Mouse (Mus musculus): ENCODE measurements around the gene Mtf2. TPM values are rescaled to one million over a fixed set of nuclear protein-coding genes. Genes with fewer than 3 reads are reported as not detected.
A peak's percentile ranks its signal among the peaks of the same experiment; 100 is the strongest.
"Not testable (repeated sequence)": the region's sequence is repeated elsewhere in the genome, so short reads cannot be mapped to it uniquely, and the experiment has no call there.

Mtf2 gene
- total and polyA plus RNA-seq, 2 experiments: 4.3 to 9.8 TPM

DNA sequence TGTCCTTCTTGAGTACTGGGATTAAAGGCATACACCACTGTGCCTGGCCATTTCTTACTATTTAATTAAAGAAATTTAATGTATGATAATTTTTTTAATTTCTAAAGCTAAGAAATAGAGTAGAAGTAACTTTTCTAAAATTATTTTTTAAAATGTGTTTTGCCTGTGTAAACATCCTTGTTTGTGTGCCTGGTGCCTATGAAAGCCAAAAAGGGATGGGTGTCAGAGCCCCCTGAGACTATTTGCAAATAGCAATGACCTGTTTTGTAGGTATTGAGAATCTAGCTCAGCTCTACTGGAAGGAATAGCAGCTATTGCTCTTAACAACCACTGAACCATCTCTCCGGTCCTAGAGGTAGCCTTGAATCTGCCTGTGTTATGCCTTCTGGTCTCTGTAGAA lies 6.8 kb downstream of the Mtf2 start:
- Histone ChIP-seq H3K79me2 (ENCODE audit: control insufficient read depth, insufficient read depth, low read length) (peaks cover 17% of the 10 kb centered on the region), H3K9ac (ENCODE audit: low read depth, low read length) (no peak overlapping the region), H3K4me1 (ENCODE audit: control insufficient read depth, insufficient read depth, low read length) (no peaks in the 10 kb centered on the region; the same call in 1 of the 2 replicates), H3K4me3 (ENCODE audit: insufficient read depth, low read depth, low read length) (no peak overlapping the region), H3K36me3 (ENCODE audit: control insufficient read depth, insufficient read depth, low read length) (peaks cover 14% of the 10 kb centered on the region), H3K27me3 (ENCODE audit: control insufficient read depth, insufficient read depth, low read length) (no peaks in the 10 kb centered on the region), H3K27ac (replicated peaks; ENCODE audit: insufficient read depth, low read depth, low read length) (no peak overlapping the region)
- 98% methylated on average over 1 of the region's 1 CpGs for WGBS
- no peak for DNase-seq (ENCODE audit: extremely low read depth, low read depth, low spot score)
- TF ChIP-seq POLR2A (IDR thresholded peaks at IDR 0.05; ENCODE audit: extremely low read depth, insufficient read depth, low read length): no peak
- no peak for TF ChIP-seq CTCF (IDR thresholded peaks at IDR 0.05; ENCODE audit: low read depth, low read length)

DNA sequence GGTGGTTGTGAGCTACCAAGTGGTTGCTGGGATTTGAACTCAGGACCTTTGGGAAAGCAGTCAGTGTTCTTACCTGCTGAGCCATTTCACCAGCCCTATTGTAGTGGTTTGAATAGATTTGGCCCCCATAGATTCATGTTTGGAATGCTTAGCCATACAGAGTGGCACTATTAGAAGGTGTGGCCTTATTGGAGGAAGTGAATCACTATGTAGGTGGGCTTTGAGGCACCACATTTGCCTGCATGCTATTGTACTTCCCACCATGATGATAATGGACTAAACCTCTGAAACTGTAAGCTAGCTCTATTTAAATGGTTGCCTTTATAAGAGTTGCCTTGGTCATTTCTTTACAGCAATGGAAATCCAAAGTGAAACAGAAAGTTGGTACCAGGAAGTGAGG lies 10.8 kb downstream of the Mtf2 start:
- TF ChIP-seq CTCF (IDR thresholded peaks at IDR 0.05; ENCODE audit: low read depth, low read length) (no peak), POLR2A (IDR thresholded peaks at IDR 0.05; ENCODE audit: extremely low read depth, insufficient read depth, low read length) (no peak)
- Histone ChIP-seq H3K9ac (ENCODE audit: low read depth, low read length) (no peak overlapping the region), H3K36me3 (ENCODE audit: control insufficient read depth, insufficient read depth, low read length) (peaks cover 5% of the 10 kb centered on the region), H3K27ac (replicated peaks; ENCODE audit: insufficient read depth, low read depth, low read length) (no peak overlapping the region), H3K4me3 (ENCODE audit: insufficient read depth, low read depth, low read length) (no peak overlapping the region), H3K27me3 (ENCODE audit: control insufficient read depth, insufficient read depth, low read length) (no peaks in the 10 kb centered on the region), H3K4me1 (ENCODE audit: control insufficient read depth, insufficient read depth, low read length) (no peaks in the 10 kb centered on the region; the same call in 1 of the 2 replicates), H3K79me2 (ENCODE audit: control insufficient read depth, insufficient read depth, low read length) (peaks cover 16% of the 10 kb centered on the region)
- DNase-seq (ENCODE audit: extremely low read depth, low read depth, low spot score): no peak

DNA sequence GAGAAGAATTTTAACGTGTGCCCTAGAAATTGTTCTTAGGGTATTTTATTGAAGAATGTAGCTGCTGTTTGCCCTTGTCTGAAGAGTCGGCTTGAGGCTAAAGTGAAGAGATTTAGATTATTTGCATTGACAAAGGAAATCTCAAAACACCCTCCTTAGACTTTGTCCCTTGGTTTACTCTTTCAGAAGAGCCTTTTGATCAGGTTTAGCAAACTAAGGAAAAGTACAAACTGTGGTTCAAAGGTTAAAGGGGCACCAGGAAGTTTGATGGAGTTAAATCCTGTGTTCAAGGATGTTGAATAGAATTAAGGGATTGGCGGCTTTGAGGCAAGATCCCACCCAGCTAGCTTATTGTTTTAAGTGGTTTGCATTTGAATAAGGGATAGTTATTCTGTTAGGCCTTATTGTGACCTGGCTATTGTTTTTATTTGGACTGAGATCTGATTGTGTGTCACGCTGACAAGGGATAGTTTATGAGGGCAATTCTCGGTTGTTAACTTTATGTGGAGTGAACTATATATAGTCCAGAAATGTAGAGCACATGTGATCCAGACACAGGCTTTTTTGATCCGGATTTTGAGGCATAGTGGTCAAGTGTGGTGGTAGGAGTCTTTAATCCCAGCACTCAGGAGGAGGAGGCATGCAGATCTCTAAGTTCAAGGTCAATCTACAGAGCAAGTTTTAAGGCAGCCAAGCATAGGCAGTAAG lies 11.5 kb downstream of the Mtf2 start:
- peak; percentile 46 for DNase-seq (ENCODE audit: extremely low read depth, low read depth, low spot score)
- Histone ChIP-seq H3K79me2 (ENCODE audit: control insufficient read depth, insufficient read depth, low read length) (peaks cover 16% of the 10 kb centered on the region), H3K36me3 (ENCODE audit: control insufficient read depth, insufficient read depth, low read length) (peaks cover 8% of the 10 kb centered on the region; the same call in 1 of the 2 replicates), H3K9ac (ENCODE audit: low read depth, low read length) (no peak overlapping the region), H3K27ac (replicated peaks; ENCODE audit: insufficient read depth, low read depth, low read length) (no peak overlapping the region), H3K4me3 (ENCODE audit: insufficient read depth, low read depth, low read length) (no peak overlapping the region), H3K4me1 (ENCODE audit: control insufficient read depth, insufficient read depth, low read length) (no peaks in the 10 kb centered on the region; the same call in 1 of the 2 replicates), H3K27me3 (ENCODE audit: control insufficient read depth, insufficient read depth, low read length) (no peaks in the 10 kb centered on the region)
- 82% methylated on average over 6 of the region's 6 CpGs for WGBS
- TF ChIP-seq POLR2A (IDR thresholded peaks at IDR 0.05; ENCODE audit: extremely low read depth, insufficient read depth, low read length) (no peak), CTCF (IDR thresholded peaks at IDR 0.05; ENCODE audit: low read depth, low read length) (no peak)

DNA sequence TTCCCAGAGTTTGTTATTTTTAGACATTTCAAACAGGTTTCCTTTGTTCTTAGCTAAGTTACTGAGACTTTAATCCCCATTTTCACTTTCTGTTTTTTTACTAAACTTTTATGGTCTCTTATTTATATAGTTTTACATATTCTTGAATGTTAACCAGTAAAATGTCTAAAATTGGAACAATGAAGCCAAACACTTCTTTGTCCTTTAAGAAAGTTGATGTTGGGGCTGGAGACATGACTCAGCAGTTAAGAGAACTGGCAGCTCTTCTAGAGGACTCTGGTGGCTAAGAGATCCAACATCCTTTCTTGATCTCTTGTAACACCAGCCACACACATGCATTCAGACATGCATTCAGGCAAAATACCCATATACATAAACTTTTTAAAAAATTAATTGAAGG lies 14.1 kb downstream of the Mtf2 start:
- Histone ChIP-seq H3K4me3 (ENCODE audit: insufficient read depth, low read depth, low read length) (no peak overlapping the region), H3K9ac (ENCODE audit: low read depth, low read length) (no peak overlapping the region), H3K79me2 (ENCODE audit: control insufficient read depth, insufficient read depth, low read length) (peaks cover 10% of the 10 kb centered on the region), H3K27me3 (ENCODE audit: control insufficient read depth, insufficient read depth, low read length) (no peaks in the 10 kb centered on the region), H3K36me3 (ENCODE audit: control insufficient read depth, insufficient read depth, low read length) (peaks cover 3% of the 10 kb centered on the region; the same call in 1 of the 2 replicates), H3K4me1 (ENCODE audit: control insufficient read depth, insufficient read depth, low read length) (no peaks in the 10 kb centered on the region; the same call in 1 of the 2 replicates), H3K27ac (replicated peaks; ENCODE audit: insufficient read depth, low read depth, low read length) (no peak overlapping the region)
- TF ChIP-seq CTCF (IDR thresholded peaks at IDR 0.05; ENCODE audit: low read depth, low read length) (no peak), POLR2A (IDR thresholded peaks at IDR 0.05; ENCODE audit: extremely low read depth, insufficient read depth, low read length) (no peak)
- peak; percentile 46 for DNase-seq (ENCODE audit: extremely low read depth, low read depth, low spot score)

DNA sequence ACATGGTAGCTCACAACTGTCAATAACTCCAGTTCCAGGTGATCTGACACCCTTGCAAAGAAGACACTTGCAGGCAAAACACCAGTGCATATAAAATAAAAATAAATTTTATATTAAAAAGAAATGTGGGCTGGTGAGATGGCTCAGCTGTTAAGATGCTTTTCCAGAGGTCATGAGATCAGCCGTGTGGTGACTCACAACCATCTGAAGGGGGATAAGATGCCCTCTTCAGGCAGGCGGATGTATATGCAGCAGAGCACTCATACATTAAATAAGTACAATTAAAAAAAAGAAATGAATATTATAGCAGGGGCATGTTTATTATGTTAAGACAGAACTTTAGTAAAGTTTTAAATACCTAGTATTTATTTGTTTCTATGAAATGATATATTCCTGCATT lies 16.9 kb downstream of the Mtf2 start:
- H3K4me3 ChIP-seq (ENCODE audit: insufficient read depth, low read depth, low read length): no peak overlapping the region
- peak; percentile 21 for DNase-seq (ENCODE audit: extremely low read depth, low read depth, low spot score)
- WGBS: 61% methylated on average over 2 of the region's 2 CpGs
- no peaks in the 10 kb centered on the region for H3K27me3 ChIP-seq (ENCODE audit: control insufficient read depth, insufficient read depth, low read length)
- peak; percentile 17; the same call in 1 of the 2 replicates for TF ChIP-seq CTCF (IDR thresholded peaks at IDR 0.05; ENCODE audit: low read depth, low read length)
- no peak for TF ChIP-seq POLR2A (IDR thresholded peaks at IDR 0.05; ENCODE audit: extremely low read depth, insufficient read depth, low read length)
- no peak overlapping the region for H3K9ac ChIP-seq (ENCODE audit: low read depth, low read length)
- H3K79me2 ChIP-seq (ENCODE audit: control insufficient read depth, insufficient read depth, low read length): peaks cover 5% of the 10 kb centered on the region; the same call in 1 of the 2 replicates
- H3K4me1 ChIP-seq (ENCODE audit: control insufficient read depth, insufficient read depth, low read length): no peaks in the 10 kb centered on the region; the same call in 1 of the 2 replicates
- peaks cover 15% of the 10 kb centered on the region for H3K36me3 ChIP-seq (ENCODE audit: control insufficient read depth, insufficient read depth, low read length)
- no peak overlapping the region for H3K27ac ChIP-seq (replicated peaks; ENCODE audit: insufficient read depth, low read depth, low read length)

DNA sequence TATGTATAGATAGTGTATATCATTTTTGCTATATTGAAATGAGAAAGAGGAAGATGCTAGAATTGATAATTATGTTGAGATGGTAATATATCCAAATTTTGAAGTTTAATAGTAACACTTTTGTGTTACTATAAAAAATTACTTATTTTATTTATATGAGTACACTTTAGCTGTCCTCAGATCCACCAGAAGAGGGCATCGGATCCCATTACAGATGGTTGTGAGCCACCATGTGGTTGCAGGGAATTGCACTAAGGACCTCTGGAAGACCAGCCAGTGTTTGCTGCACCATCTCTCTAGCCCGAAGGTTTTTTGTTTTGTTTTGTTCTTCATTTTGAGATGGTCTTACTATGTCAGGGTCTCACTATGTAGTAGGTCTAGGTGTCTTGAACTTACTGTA lies 20.0 kb downstream of the Mtf2 start:
- no peaks in the 10 kb centered on the region for H3K4me1 ChIP-seq (ENCODE audit: control insufficient read depth, insufficient read depth, low read length)
- no peaks in the 10 kb centered on the region; the same call in 1 of the 2 replicates for H3K79me2 ChIP-seq (ENCODE audit: control insufficient read depth, insufficient read depth, low read length)
- WGBS: 98% methylated on average over 2 of the region's 2 CpGs
- H3K9ac ChIP-seq (ENCODE audit: low read depth, low read length): no peak overlapping the region
- no peak overlapping the region for H3K27ac ChIP-seq (replicated peaks; ENCODE audit: insufficient read depth, low read depth, low read length)
- H3K27me3 ChIP-seq (ENCODE audit: control insufficient read depth, insufficient read depth, low read length): no peaks in the 10 kb centered on the region
- TF ChIP-seq CTCF (IDR thresholded peaks at IDR 0.05; ENCODE audit: low read depth, low read length) (peak; percentile 8; the same call in 1 of the 2 replicates), POLR2A (IDR thresholded peaks at IDR 0.05; ENCODE audit: extremely low read depth, insufficient read depth, low read length) (no peak)
- H3K36me3 ChIP-seq (ENCODE audit: control insufficient read depth, insufficient read depth, low read length): peaks cover 25% of the 10 kb centered on the region
- no peak for DNase-seq (ENCODE audit: extremely low read depth, low read depth, low spot score)
- H3K4me3 ChIP-seq (ENCODE audit: insufficient read depth, low read depth, low read length): no peak overlapping the region

DNA sequence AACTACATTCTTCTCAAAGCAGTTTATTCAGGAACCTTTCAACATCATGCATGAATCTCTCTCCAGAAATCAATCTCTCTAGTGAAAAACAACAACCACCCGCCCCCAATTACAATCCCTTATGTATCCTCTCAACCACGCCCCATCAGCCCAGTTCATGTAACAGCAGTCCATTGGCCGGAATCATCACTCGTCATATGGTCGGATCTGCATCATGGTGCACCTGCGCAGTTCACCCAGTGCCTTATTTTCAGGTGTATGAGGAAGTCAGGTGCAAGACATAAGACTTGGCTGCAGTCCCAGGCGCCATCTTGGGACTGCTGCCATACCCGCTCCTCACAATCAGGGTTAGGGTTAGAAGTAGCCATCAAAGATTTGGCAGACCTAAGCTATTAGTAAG lies 27.3 kb downstream of the Mtf2 start:
- H3K4me1 ChIP-seq (ENCODE audit: control insufficient read depth, insufficient read depth, low read length); H3K9ac ChIP-seq (ENCODE audit: low read depth, low read length); DNase-seq (ENCODE audit: extremely low read depth, low read depth, low spot score); H3K27me3 ChIP-seq (ENCODE audit: control insufficient read depth, insufficient read depth, low read length); H3K4me3 ChIP-seq (ENCODE audit: insufficient read depth, low read depth, low read length); H3K27ac ChIP-seq (replicated peaks; ENCODE audit: insufficient read depth, low read depth, low read length); H3K79me2 ChIP-seq (ENCODE audit: control insufficient read depth, insufficient read depth, low read length): not testable (repeated sequence)
- peaks cover 32% of the 10 kb centered on the region for H3K36me3 ChIP-seq (ENCODE audit: control insufficient read depth, insufficient read depth, low read length)
- 96% methylated on average over 8 of the region's 8 CpGs for WGBS

All from liver, adult 2 months (tissue).